28 mouse cellular contexts compared by ENCODE assay signal in the genomic region with DNA sequence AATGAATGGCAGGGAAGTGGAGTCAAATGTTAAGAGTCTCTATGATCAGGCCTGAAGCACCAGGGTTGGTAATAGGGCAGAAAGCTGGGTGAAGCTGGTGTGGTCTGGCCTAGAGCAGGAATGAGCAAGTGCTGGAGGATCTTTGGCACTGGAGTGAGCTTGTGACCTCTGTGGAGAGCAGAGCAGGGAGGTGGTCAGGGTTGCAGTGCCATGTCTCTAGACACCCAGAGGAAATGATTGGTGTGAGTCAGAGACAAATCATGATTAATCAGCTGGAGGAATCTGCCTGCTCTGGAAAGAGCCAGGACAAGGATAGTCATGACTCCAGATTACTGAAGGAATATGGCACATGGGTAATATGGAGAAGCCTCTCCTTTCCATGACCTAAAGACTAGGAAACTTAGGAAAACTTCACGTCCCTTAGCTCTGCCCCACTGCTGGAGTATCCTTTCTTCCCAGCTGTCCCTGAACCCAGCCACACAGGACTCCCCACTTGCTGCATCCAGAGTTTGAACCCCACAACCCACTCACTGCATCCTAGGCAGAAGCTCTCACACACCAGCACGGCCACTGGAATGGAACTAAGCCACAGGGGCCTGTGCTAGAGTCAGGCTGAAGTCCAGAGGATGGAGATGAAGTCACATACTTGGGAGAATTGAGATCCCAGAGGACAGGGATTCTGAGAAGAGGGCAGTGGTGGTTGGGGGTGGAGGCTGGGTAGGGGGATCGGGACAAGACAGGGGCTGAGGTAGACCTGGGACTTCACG. TPM values are rescaled to one million over a fixed set of nuclear protein-coding genes. Genes with fewer than 3 reads are reported as not detected.
DNase-seq lines count a peak whose midpoint lies in the region; ATAC-seq and TF ChIP-seq lines count a peak whose summit lies in the region.
"Had no signal": no experiment of that assay in that cellular context is flagged by ENCODE, and none has a peak within 500 bp of the region (broad histone marks: within the 10 kb centered on the region; RNA-seq: fewer than 3 reads in every experiment).

No protein-coding gene starts in this region.

- no peaks in the 10 kb centered on the region for H3K79me2 ChIP-seq in myocyte (ENCODE audit: control insufficient read depth, insufficient read depth)

- no peak overlapping the region for H3K4me3 ChIP-seq in myocyte
- H3K4me3 ChIP-seq in forebrain, embryonic 13.5 days = no peak overlapping the region
- H3K4me3 ChIP-seq: embryonic facial prominence, embryonic 10.5 days; erythroblast, embryonic 14.5 days; heart, embryonic 12.5 days; hindbrain, embryonic 15.5 days; limb, embryonic 13.5 days; megakaryocyte, embryonic 14.5 days had no signal

- H3K36me3 ChIP-seq in myocyte (ENCODE audit: control insufficient read depth, insufficient read depth) = no peaks in the 10 kb centered on the region
- no peaks in the 10 kb centered on the region for H3K36me3 ChIP-seq in forebrain, embryonic 13.5 days (ENCODE audit: poor library complexity, severe bottlenecking)
- H3K36me3 ChIP-seq: embryonic facial prominence, embryonic 10.5 days; heart, embryonic 12.5 days; hindbrain, embryonic 15.5 days; limb, embryonic 13.5 days had no signal

- H3K9ac ChIP-seq in forebrain, embryonic 13.5 days = no peak overlapping the region
- H3K9ac ChIP-seq: heart, embryonic 12.5 days; hindbrain, embryonic 15.5 days; limb, embryonic 13.5 days; liver, embryonic 14.5 days had no signal

- H3K4me1 ChIP-seq in forebrain, embryonic 13.5 days = no peaks in the 10 kb centered on the region
- H3K4me1 ChIP-seq: embryonic facial prominence, embryonic 10.5 days; heart, embryonic 12.5 days; hindbrain, embryonic 15.5 days; limb, embryonic 13.5 days had no signal

- H3K27me3 ChIP-seq in myocyte (ENCODE audit: control insufficient read depth, insufficient read depth, insufficient read length) = no peaks in the 10 kb centered on the region
- H3K27me3 ChIP-seq in forebrain, embryonic 13.5 days = no peaks in the 10 kb centered on the region
- H3K27me3 ChIP-seq: heart, embryonic 12.5 days; hindbrain, embryonic 15.5 days; limb, embryonic 13.5 days; megakaryocyte, embryonic 14.5 days had no signal

- 84% methylated on average over 4 of the region's 4 CpGs for whole genome bisulfite sequencing in forebrain, embryonic 13.5 days

- DNase-seq in adrenal gland, adult (ENCODE audit: inconsistent age in 2 of 2, low spot score in 1 of 2) = peak; percentile 83 to 90
- no peak for DNase-seq in adrenal gland, postnatal 4 days (ENCODE audit: low spot score in 2 of 2)
- peak; percentile 29 for DNase-seq in MN1 (ENCODE audit: low spot score)
- DNase-seq in adrenal gland, postnatal 14 days = peak; percentile 75
- DNase-seq in lung, postnatal 10 days = no peak
- no peak for DNase-seq in c-Kit-positive CD71-positive TER-119-positive erythroid progenitor cells, embryonic 14.5 days (ENCODE audit: low spot score)
- DNase-seq: cerebellum, adult 11 months; cerebellum, postnatal 25 days; kidney, adult 18-20 months; kidney, postnatal 25 days; layer of hippocampus, adult 9-11 months; right cerebral cortex, adult 18-20 months; thymus, postnatal 14 days had no signal

- no peaks in the 10 kb centered on the region for H3K9me3 ChIP-seq in forebrain, embryonic 13.5 days (replicated peaks)
- H3K9me3 ChIP-seq: embryonic facial prominence, embryonic 10.5 days; heart, embryonic 12.5 days; hindbrain, embryonic 15.5 days; limb, embryonic 13.5 days; megakaryocyte, embryonic 14.5 days had no signal

- peak overlapping the region; percentile 58 for H3K4me2 ChIP-seq in myocyte (ENCODE audit: low read depth)
- H3K4me2 ChIP-seq in forebrain, embryonic 13.5 days = no peak overlapping the region
- H3K4me2 ChIP-seq: heart, embryonic 12.5 days; hindbrain, embryonic 15.5 days; limb, embryonic 13.5 days had no signal

- no peak overlapping the region for H3K27ac ChIP-seq in forebrain, embryonic 13.5 days
- H3K27ac ChIP-seq: embryonic facial prominence, embryonic 10.5 days; hindbrain, embryonic 15.5 days; limb, embryonic 13.5 days; liver, embryonic 14.5 days had no signal

- no peak for TF ChIP-seq POLR2A in myocyte (IDR thresholded peaks at IDR 0.05; ENCODE audit: insufficient read length, low read depth)

- ATAC-seq in forebrain, embryonic 13.5 days = no peak
- ATAC-seq: midbrain, embryonic 16.5 days had no signal

- no peak overlapping the region for H3ac ChIP-seq in myocyte (ENCODE audit: control insufficient read depth, insufficient read length)

TF ChIP-seq in myocyte, 11 proteins besides CTCF, POLR2A, EP300 and RAD21:
- peak; percentile 8 for TF ChIP-seq MAX (IDR thresholded peaks at IDR 0.05; ENCODE audit: low read depth)
- no peak for TF ChIP-seq TCF12 (IDR thresholded peaks at IDR 0.05; ENCODE audit: insufficient read depth, poor library complexity, severe bottlenecking)
- TF ChIP-seq POLR2AphosphoS2 (IDR thresholded peaks at IDR 0.05; ENCODE audit: insufficient read length, low read depth) = no peak
- peak; percentile 80 for TF ChIP-seq CEBPB (IDR thresholded peaks at IDR 0.05; ENCODE audit: insufficient read depth, poor library complexity, severe bottlenecking)
- TF ChIP-seq TCF3 (IDR thresholded peaks at IDR 0.05; ENCODE audit: insufficient read length, low read depth) = no peak
- TF ChIP-seq MYOD1 (IDR thresholded peaks at IDR 0.05; ENCODE audit: control insufficient read depth in 1 of 3, insufficient read length in 2 of 3, low read depth in 2 of 3) = peak in 1 of 3 experiments; percentile 4
- no peak for TF ChIP-seq SRF (IDR thresholded peaks at IDR 0.05; ENCODE audit: control insufficient read depth, insufficient read length, low read depth)
- peak in 1 of 3 experiments; percentile 27 for TF ChIP-seq MYOG (IDR thresholded peaks at IDR 0.05; ENCODE audit: control insufficient read depth in 1 of 3, insufficient read depth in 1 of 3, insufficient read length in 2 of 3, low read depth in 2 of 3)
- no peak for TF ChIP-seq REST (IDR thresholded peaks at IDR 0.05; ENCODE audit: insufficient read depth, insufficient read length)
- TF ChIP-seq USF1 (IDR thresholded peaks at IDR 0.05; ENCODE audit: low read depth) = no peak
- no peak for TF ChIP-seq E2F4 (IDR thresholded peaks at IDR 0.05; ENCODE audit: insufficient read depth)

RNA-seq across cellular contexts. Expression of a gene that starts 13.0 kb away (rescaled TPM):
- 10 to 100 TPM; 39.6 to 40.3 TPM for total RNA-seq in adrenal gland, postnatal 4 days (2021)
- 39.0 and 51.5 TPM in 2 replicates for total RNA-seq in adrenal gland, postnatal 14 days (2021)
- 25.1 TPM for polyA plus RNA-seq in myocyte (2012; fragmentation: generic; extraction: Trizol)
- polyA plus RNA-seq in forebrain, embryonic 13.5 days (2015; fragmentation: Nextera tagmentation; extraction: Ambion mirVana) = 8.3 and 9.7 TPM in 2 replicates

RNA-seq across cellular contexts. Expression of a gene that starts 46.0 kb away (rescaled TPM):
- total RNA-seq in adrenal gland, postnatal 4 days (2021) = under 1 TPM; 0.31 TPM
- 0.26 and 0.33 TPM in 2 replicates for total RNA-seq in adrenal gland, postnatal 14 days (2021)
- 1.4 TPM for polyA plus RNA-seq in myocyte (2012; fragmentation: generic; extraction: Trizol)
- 0.18 TPM in 1 of 2 replicates, not detected in the other for polyA plus RNA-seq in forebrain, embryonic 13.5 days (2015; fragmentation: Nextera tagmentation; extraction: Ambion mirVana)
- total RNA-seq: gastrocnemius, postnatal 36 days; heart, postnatal 25 days had no signal
- polyA plus RNA-seq: erythroblast, embryonic 14.5 days; heart, embryonic 12.5 days; liver, embryonic 14.5 days; lung, embryonic 16.5 days; neural tube, embryonic 11.5 days; stomach, embryonic 16.5 days had no signal

RNA-seq across cellular contexts. Expression of a gene that starts 50.7 kb away (rescaled TPM):
- total RNA-seq in adrenal gland, postnatal 4 days (2021) = 10 to 100 TPM; 32.1 to 35.0 TPM
- 29.5 and 31.4 TPM in 2 replicates for total RNA-seq in adrenal gland, postnatal 14 days (2021)
- 6.5 TPM for polyA plus RNA-seq in myocyte (2012; fragmentation: generic; extraction: Trizol)
- polyA plus RNA-seq in forebrain, embryonic 13.5 days (2015; fragmentation: Nextera tagmentation; extraction: Ambion mirVana) = 5.8 and 6.7 TPM in 2 replicates

RNA-seq across cellular contexts. Expression of a gene that starts 51.1 kb away (rescaled TPM):
- 100 to 1,000 TPM; 243 to 249 TPM for total RNA-seq in adrenal gland, postnatal 4 days (2021)
- 214 and 236 TPM in 2 replicates for total RNA-seq in adrenal gland, postnatal 14 days (2021)
- polyA plus RNA-seq in myocyte (2012; fragmentation: generic; extraction: Trizol) = 291 TPM
- polyA plus RNA-seq in forebrain, embryonic 13.5 days (2015; fragmentation: Nextera tagmentation; extraction: Ambion mirVana) = 27.9 and 29.1 TPM in 2 replicates

Comparison
In these comparisons a context has a peak if more than half of its experiments do, and no peak if none do; other contexts are left out.
1. DNase-seq: peak in adrenal gland, adult (2 of 2), MN1 (single experiment) and adrenal gland, postnatal 14 days (single experiment); none in adrenal gland, postnatal 4 days (0 of 2), lung, postnatal 10 days (single experiment) and c-Kit-positive CD71-positive TER-119-positive erythroid progenitor cells, embryonic 14.5 days (single experiment).